Mouse (Mus musculus) frontal cortex, postnatal 14 days (tissue): ENCODE data around the gene Btbd9.

Source experiments
- DNase-seq, 2 experiments: peaks; one replicate each; pipeline ENCODE4 v3.0.0; 2022; ENCODE audit warnings: low spot score in 2 of 2

Btbd9 gene

GRCm38 (mm10) chr17:30244651-30245307, 331.5 kb downstream of the Btbd9 start:
- no peak for DNase-seq

- no peak for DNase-seq
These were observed 332.7 kb downstream of the Btbd9 start for GRCm38 (mm10) chr17:30243540-30243939.

- no peak for DNase-seq
These were observed 333.6 kb downstream of the Btbd9 start for GRCm38 (mm10) chr17:30242647-30243046.

- DNase-seq = no peak
These were observed 334.5 kb downstream of the Btbd9 start for GRCm38 (mm10) chr17:30241720-30242322.

- no peak for DNase-seq
These were observed 335.2 kb downstream of the Btbd9 start for GRCm38 (mm10) chr17:30241061-30241460.

- no peak for DNase-seq
These were observed 335.6 kb downstream of the Btbd9 start for GRCm38 (mm10) chr17:30240659-30241058.

GRCm38 (mm10) chr17:30239458-30239857, 336.8 kb downstream of the Btbd9 start:
- no peak for DNase-seq

GRCm38 (mm10) chr17:30237600-30237999, 338.7 kb downstream of the Btbd9 start:
- DNase-seq = no peak

- DNase-seq = no peak
These were observed 339.7 kb downstream of the Btbd9 start for GRCm38 (mm10) chr17:30236611-30237010.

- DNase-seq = no peak
These were observed 340.9 kb downstream of the Btbd9 start for GRCm38 (mm10) chr17:30235380-30235779.

- DNase-seq = no peak
These were observed 343.6 kb downstream of the Btbd9 start for GRCm38 (mm10) chr17:30232698-30233097.

- DNase-seq = no peak
These were observed 344.8 kb downstream of the Btbd9 start for GRCm38 (mm10) chr17:30231483-30231882.

GRCm38 (mm10) chr17:30230428-30230827, 345.9 kb downstream of the Btbd9 start:
- DNase-seq = no peak

- DNase-seq = no peak
These were observed 347.7 kb downstream of the Btbd9 start for GRCm38 (mm10) chr17:30228439-30229215.

- no peak for DNase-seq
These were observed 351.1 kb downstream of the Btbd9 start for GRCm38 (mm10) chr17:30225030-30225740.

- no peak for DNase-seq
These were observed 353.5 kb downstream of the Btbd9 start for GRCm38 (mm10) chr17:30222837-30223236.

GRCm38 (mm10) chr17:30222361-30222760, 353.9 kb downstream of the Btbd9 start:
- no peak for DNase-seq

GRCm38 (mm10) chr17:30221677-30222076, 354.6 kb downstream of the Btbd9 start:
- DNase-seq = no peak

- no peak for DNase-seq
These were observed 360.5 kb downstream of the Btbd9 start for GRCm38 (mm10) chr17:30215741-30216140.

GRCm38 (mm10) chr17:30214393-30214792, 361.9 kb downstream of the Btbd9 start:
- peak in 1 of 2 experiments; percentile 56 for DNase-seq

- no peak for DNase-seq
These were observed 362.9 kb downstream of the Btbd9 start for GRCm38 (mm10) chr17:30213371-30213770.

GRCm38 (mm10) chr17:30212647-30213046, 363.6 kb downstream of the Btbd9 start:
- DNase-seq = no peak
